Mouse (Mus musculus) brain, adult 2 months (tissue): ENCODE measurements at regions not wholly inside any gene's neighbourhood (a gene's known extent, or its start where the extent isn't known, plus 50 kb on each side); places are given as distances from the start of the nearest gene placed in this dataset.

ENCODE experiments used
- DNase-seq: peaks from one replicate; pipeline ENCODE4 v3.0.0; 2011; ENCODE audit warnings: low read depth, low spot score

GRCm38 (mm10) chr8:115942731-115943509 lies 235.3 kb upstream of the Maf start:
- DNase-seq: peak; percentile 63

GRCm38 (mm10) chr8:115929472-115930210 lies 222.0 kb upstream of the Maf start:
- DNase-seq: no peak

GRCm38 (mm10) chr8:115921889-115922288 lies 214.3 kb upstream of the Maf start:
- DNase-seq: no peak

GRCm38 (mm10) chr8:115906650-115907049 lies 199.1 kb upstream of the Maf start:
- DNase-seq: no peak

GRCm38 (mm10) chr8:115903853-115904420 lies 196.3 kb upstream of the Maf start:
- peak; percentile 97 for DNase-seq

- DNase-seq: no peak
Measured at GRCm38 (mm10) chr8:115897521-115898178, 190.1 kb upstream of the Maf start.

- no peak for DNase-seq
Measured at GRCm38 (mm10) chr8:115897086-115897485, 189.5 kb upstream of the Maf start.

- no peak for DNase-seq
Measured at GRCm38 (mm10) chr8:115896066-115896465, 188.5 kb upstream of the Maf start.

GRCm38 (mm10) chr8:115888278-115888677 lies 180.7 kb upstream of the Maf start:
- no peak for DNase-seq

GRCm38 (mm10) chr8:115885121-115885743 lies 177.6 kb upstream of the Maf start:
- DNase-seq: peak; percentile 21

- DNase-seq: no peak
Measured at GRCm38 (mm10) chr8:115883808-115884207, 176.2 kb upstream of the Maf start.

- DNase-seq: no peak
Measured at GRCm38 (mm10) chr8:115881881-115882280, 174.3 kb upstream of the Maf start.

- DNase-seq: peak; percentile 2
Measured at GRCm38 (mm10) chr8:115874789-115875188, 167.2 kb upstream of the Maf start.

GRCm38 (mm10) chr8:115871381-115871780 lies 163.8 kb upstream of the Maf start:
- no peak for DNase-seq

- DNase-seq: no peak
Measured at GRCm38 (mm10) chr8:115861381-115861780, 153.8 kb upstream of the Maf start.

GRCm38 (mm10) chr8:115859406-115859805 lies 151.8 kb upstream of the Maf start:
- no peak for DNase-seq

GRCm38 (mm10) chr8:115856816-115857215 lies 149.2 kb upstream of the Maf start:
- no peak for DNase-seq

GRCm38 (mm10) chr8:115855934-115856629 lies 148.5 kb upstream of the Maf start:
- DNase-seq: no peak

- DNase-seq: no peak
Measured at GRCm38 (mm10) chr8:115854209-115854900, 146.8 kb upstream of the Maf start.

GRCm38 (mm10) chr8:115850552-115850951 lies 143.0 kb upstream of the Maf start:
- DNase-seq: no peak
